Mouse (Mus musculus): Measurements from ENCODE around the gene Col25a1. TPM values are rescaled to one million over a fixed set of nuclear protein-coding genes. Genes with fewer than 3 reads are reported as not detected.

The Col25a1 gene
- polyA plus RNA-seq, 1 experiment: 0.05 TPM

- TF ChIP-seq FOSL1 (IDR thresholded peaks at IDR 0.05; ENCODE audit: insufficient read depth, low read length, poor library complexity, severe bottlenecking) (no peak), USF1 (IDR thresholded peaks at IDR 0.05; ENCODE audit: low read depth) (no peak), MAX (IDR thresholded peaks at IDR 0.05) (no peak), CEBPB (IDR thresholded peaks at IDR 0.05; ENCODE audit: low read depth) (no peak), MYOG (IDR thresholded peaks at IDR 0.05; ENCODE audit: control insufficient read depth, extremely low read depth, insufficient read length) (no peak), MYOD1 (IDR thresholded peaks at IDR 0.05; ENCODE audit: control insufficient read depth, insufficient read length, low read depth) (no peak), CTCF (IDR thresholded peaks at IDR 0.05; ENCODE audit: control insufficient read depth, insufficient read depth, insufficient read length) (no peak)
- H3K79me3 ChIP-seq (ENCODE audit: low read depth): no peaks in the 10 kb centered on the region
- no peak overlapping the region for H3ac ChIP-seq (ENCODE audit: control insufficient read depth, insufficient read length, low read depth)
- no peaks in the 10 kb centered on the region for H3K36me3 ChIP-seq (ENCODE audit: control insufficient read depth, insufficient read depth)
- no peak overlapping the region for H3K4me3 ChIP-seq (ENCODE audit: insufficient read depth, poor library complexity, severe bottlenecking)
- H3K27me3 ChIP-seq (ENCODE audit: control insufficient read depth, insufficient read depth, insufficient read length): no peaks in the 10 kb centered on the region
- H3K79me2 ChIP-seq (ENCODE audit: control insufficient read depth, insufficient read depth): no peaks in the 10 kb centered on the region
These were observed 51.1 kb downstream of the Col25a1 start for GRCm38 (mm10) chr3:130182450-130182849.

GRCm38 (mm10) chr3:130185111-130185510, 53.8 kb downstream of the Col25a1 start:
- no peaks in the 10 kb centered on the region for H3K79me2 ChIP-seq (ENCODE audit: control insufficient read depth, insufficient read depth)
- H3ac ChIP-seq (ENCODE audit: control insufficient read depth, insufficient read length, low read depth): no peak overlapping the region
- no peaks in the 10 kb centered on the region for H3K36me3 ChIP-seq (ENCODE audit: control insufficient read depth, insufficient read depth)
- H3K79me3 ChIP-seq (ENCODE audit: low read depth): no peaks in the 10 kb centered on the region
- H3K27me3 ChIP-seq (ENCODE audit: control insufficient read depth, insufficient read depth, insufficient read length): no peaks in the 10 kb centered on the region
- TF ChIP-seq MAX (IDR thresholded peaks at IDR 0.05) (no peak), MYOD1 (IDR thresholded peaks at IDR 0.05; ENCODE audit: control insufficient read depth, insufficient read length, low read depth) (no peak), CEBPB (IDR thresholded peaks at IDR 0.05; ENCODE audit: low read depth) (no peak), USF1 (IDR thresholded peaks at IDR 0.05; ENCODE audit: low read depth) (no peak)
- H3K4me3 ChIP-seq (ENCODE audit: insufficient read depth, poor library complexity, severe bottlenecking): no peak overlapping the region

- H3K79me3 ChIP-seq (ENCODE audit: low read depth): no peaks in the 10 kb centered on the region
- TF ChIP-seq CEBPB (IDR thresholded peaks at IDR 0.05; ENCODE audit: low read depth) (no peak), MYOD1 (IDR thresholded peaks at IDR 0.05; ENCODE audit: control insufficient read depth, insufficient read length, low read depth) (no peak), CTCF (IDR thresholded peaks at IDR 0.05; ENCODE audit: control insufficient read depth, insufficient read depth, insufficient read length) (no peak), FOSL1 (IDR thresholded peaks at IDR 0.05; ENCODE audit: insufficient read depth, low read length, poor library complexity, severe bottlenecking) (no peak), USF1 (IDR thresholded peaks at IDR 0.05; ENCODE audit: low read depth) (no peak), MYOG (IDR thresholded peaks at IDR 0.05; ENCODE audit: control insufficient read depth, extremely low read depth, insufficient read length) (no peak), MAX (IDR thresholded peaks at IDR 0.05) (no peak)
These were observed 56.3 kb downstream of the Col25a1 start for GRCm38 (mm10) chr3:130187588-130187987.

GRCm38 (mm10) chr3:130193450-130193849, 62.1 kb downstream of the Col25a1 start:
- no peaks in the 10 kb centered on the region for H3K27me3 ChIP-seq (ENCODE audit: control insufficient read depth, insufficient read depth, insufficient read length)
- TF ChIP-seq MYOG (IDR thresholded peaks at IDR 0.05; ENCODE audit: control insufficient read depth, extremely low read depth, insufficient read length) (no peak), USF1 (IDR thresholded peaks at IDR 0.05; ENCODE audit: low read depth) (no peak), CEBPB (IDR thresholded peaks at IDR 0.05; ENCODE audit: low read depth) (no peak), FOSL1 (IDR thresholded peaks at IDR 0.05; ENCODE audit: insufficient read depth, low read length, poor library complexity, severe bottlenecking) (no peak), CTCF (IDR thresholded peaks at IDR 0.05; ENCODE audit: control insufficient read depth, insufficient read depth, insufficient read length) (no peak)
- H3K79me3 ChIP-seq (ENCODE audit: low read depth): no peaks in the 10 kb centered on the region
- no peak overlapping the region for H3K4me3 ChIP-seq (ENCODE audit: insufficient read depth, poor library complexity, severe bottlenecking)
- no peak overlapping the region for H3ac ChIP-seq (ENCODE audit: control insufficient read depth, insufficient read length, low read depth)
- no peaks in the 10 kb centered on the region for H3K79me2 ChIP-seq (ENCODE audit: control insufficient read depth, insufficient read depth)
- H3K36me3 ChIP-seq (ENCODE audit: control insufficient read depth, insufficient read depth): no peaks in the 10 kb centered on the region

More at GRCm38 (mm10) chr3:130187588-130187987, 56.3 kb downstream of the Col25a1 start:
- Histone ChIP-seq H3K27me3 (ENCODE audit: control insufficient read depth, insufficient read depth, insufficient read length) (no peaks in the 10 kb centered on the region), H3K4me3 (ENCODE audit: insufficient read depth, poor library complexity, severe bottlenecking) (no peak overlapping the region), H3ac (ENCODE audit: control insufficient read depth, insufficient read length, low read depth) (no peak overlapping the region), H3K79me2 (ENCODE audit: control insufficient read depth, insufficient read depth) (no peaks in the 10 kb centered on the region), H3K36me3 (ENCODE audit: control insufficient read depth, insufficient read depth) (no peaks in the 10 kb centered on the region)

GRCm38 (mm10) chr3:130214631-130215030, 83.3 kb downstream of the Col25a1 start:
- TF ChIP-seq FOSL1 (IDR thresholded peaks at IDR 0.05; ENCODE audit: insufficient read depth, low read length, poor library complexity, severe bottlenecking): no peak
- TF ChIP-seq CTCF (IDR thresholded peaks at IDR 0.05; ENCODE audit: control insufficient read depth, insufficient read depth, insufficient read length): no peak
- no peak for TF ChIP-seq CEBPB (IDR thresholded peaks at IDR 0.05; ENCODE audit: low read depth)
- H3K4me3 ChIP-seq (ENCODE audit: insufficient read depth, poor library complexity, severe bottlenecking): no peak overlapping the region
- no peak overlapping the region for H3ac ChIP-seq (ENCODE audit: control insufficient read depth, insufficient read length, low read depth)
- no peaks in the 10 kb centered on the region for H3K27me3 ChIP-seq (ENCODE audit: control insufficient read depth, insufficient read depth, insufficient read length)
- H3K79me3 ChIP-seq (ENCODE audit: low read depth): no peaks in the 10 kb centered on the region
- H3K79me2 ChIP-seq (ENCODE audit: control insufficient read depth, insufficient read depth): no peaks in the 10 kb centered on the region
- H3K36me3 ChIP-seq (ENCODE audit: control insufficient read depth, insufficient read depth): no peaks in the 10 kb centered on the region

- no peaks in the 10 kb centered on the region for H3K27me3 ChIP-seq (ENCODE audit: control insufficient read depth, insufficient read depth, insufficient read length)
- TF ChIP-seq USF1 (IDR thresholded peaks at IDR 0.05; ENCODE audit: low read depth): peak; percentile 95
- TF ChIP-seq MAX (IDR thresholded peaks at IDR 0.05): no peak
- no peak overlapping the region for H3K4me3 ChIP-seq (ENCODE audit: insufficient read depth, poor library complexity, severe bottlenecking)
- no peaks in the 10 kb centered on the region for H3K79me3 ChIP-seq (ENCODE audit: low read depth)
- H3K79me2 ChIP-seq (ENCODE audit: control insufficient read depth, insufficient read depth): no peaks in the 10 kb centered on the region
- no peak overlapping the region for H3ac ChIP-seq (ENCODE audit: control insufficient read depth, insufficient read length, low read depth)
- H3K36me3 ChIP-seq (ENCODE audit: control insufficient read depth, insufficient read depth): no peaks in the 10 kb centered on the region
These were observed 84.8 kb downstream of the Col25a1 start for GRCm38 (mm10) chr3:130216141-130216540.

Measured in C2C12 (cell line).